Mouse (Mus musculus): ENCODE measurements around the gene Invs.

- TF ChIP-seq CTCF (IDR thresholded peaks at IDR 0.05; ENCODE audit: extremely low read depth, insufficient read depth, insufficient read length, insufficient replicate concordance) (no peak), POLR2A (IDR thresholded peaks at IDR 0.05; ENCODE audit: low read depth, low read length) (no peak)
These were observed 63.1 kb downstream of the Invs start for GRCm38 (mm10) chr4:48342705-48343104.
